Mouse (Mus musculus) intestine, embryonic 15.5 days (tissue): ENCODE measurements around the gene Nptxr. TPM values are rescaled to one million over a fixed set of nuclear protein-coding genes. Genes with fewer than 3 reads are reported as not detected.

ENCODE experiments used
- ATAC-seq: fragments of 200-750 bp; cut with Nextera tagmentation; 2 replicates; pipeline ENCODE4 v1.8.0; 2017; ENCODE audit warnings: moderate TSS enrichment, moderate library complexity
- H3K27ac ChIP-seq: fragments of 300-500 bp; sonication (generic); 2 replicates; pipeline ENCODE4 v1.5.1; 2015; ENCODE audit warnings: mild to moderate bottlenecking, inconsistent platforms
- H3K27me3 ChIP-seq: fragments of 300-500 bp; sonication (generic); replicated peaks from 2 replicates; pipeline ENCODE4 v1.6.1; 2015; ENCODE audit warnings: inconsistent platforms
- H3K36me3 ChIP-seq: fragments of 300-500 bp; sonication (generic); 2 replicates; pipeline ENCODE4 v1.6.1; 2015; ENCODE audit warnings: inconsistent platforms
- H3K4me1 ChIP-seq: fragments of 300-500 bp; sonication (generic); replicated peaks from 2 replicates; pipeline ENCODE4 v1.6.1; 2015; ENCODE audit warnings: inconsistent platforms
- H3K4me2 ChIP-seq: fragments of 300-500 bp; sonication (generic); replicated peaks from 2 replicates; pipeline ENCODE4 v1.6.1; 2015; ENCODE audit warnings: mild to moderate bottlenecking, inconsistent platforms
- H3K4me3 ChIP-seq: fragments of 300-500 bp; sonication (generic); replicated peaks from 2 replicates; pipeline ENCODE4 v1.5.1; 2015; ENCODE audit warnings: inconsistent platforms
- H3K9ac ChIP-seq: fragments of 300-500 bp; sonication (generic); 2 replicates; pipeline ENCODE4 v1.6.1; 2015; ENCODE audit warnings: inconsistent platforms
- H3K9me3 ChIP-seq: fragments of 300-500 bp; sonication (generic); 2 replicates; pipeline ENCODE4 v1.6.1; 2016; ENCODE audit warnings: inconsistent platforms
- WGBS: fragments of 180-500 bp; shearing (Covaris S2); methylation state at CpG from one replicate; pipeline ENCODE4 v1.1.7; 2015; 5-methylcytosine and 5-hydroxymethylcytosine counted together
- polyA plus RNA-seq: library from polyadenylated mRNA; unstranded; fragments of >200 nt; fragmentation: Nextera tagmentation; extraction: Ambion mirVana; gene quantifications from 2 replicates; pipeline ENCODE4 v1.2.1, GENCODE M21; 2015

The Nptxr gene
- polyA plus RNA-seq: 2.8 and 3.3 TPM in 2 replicates

- H3K4me2 ChIP-seq: peak within 1 kb of the TSS; percentile 98
- H3K27ac ChIP-seq: 0 out of 2 replicates have a peak within 1 kb of the TSS, but pooled peaks have one; percentile 9
- peak within 1 kb of the TSS; percentile 51 for H3K9ac ChIP-seq
- no peaks in the 10 kb centered on the region; the same call in 1 of the 2 replicates for H3K9me3 ChIP-seq
- under 1% methylated on average over 80 of the region's 91 CpGs for WGBS
- H3K27me3 ChIP-seq: peaks cover 71% of the 10 kb centered on the region
- peak; percentile 89 for ATAC-seq
- no peaks in the 10 kb centered on the region for H3K36me3 ChIP-seq
- H3K4me1 ChIP-seq: peaks cover 15% of the 10 kb centered on the region
- H3K4me3 ChIP-seq: peak within 1 kb of the TSS; percentile 61
These were observed at the start of gene Nptxr for GRCm38 (mm10) chr15:79804352-79805071. TSS of gene Nptxr (minus strand) at chr15:79804766.

GRCm38 (mm10) chr15:79850143-79850542, 45.6 kb upstream of the Nptxr start:
- ATAC-seq: no peak
- Histone ChIP-seq H3K27ac (no peak overlapping the region), H3K4me1 (peaks cover 7% of the 10 kb centered on the region; the same call in 1 of the 2 replicates)

GRCm38 (mm10) chr15:79847100-79847499, 42.5 kb upstream of the Nptxr start:
- H3K9me3 ChIP-seq: no peaks in the 10 kb centered on the region
- peak; percentile 66; the same call in 1 of the 2 replicates for ATAC-seq
- whole genome bisulfite sequencing: 28% methylated on average over 5 of the region's 5 CpGs
- no peak overlapping the region for H3K4me3 ChIP-seq
- no peaks in the 10 kb centered on the region for H3K27me3 ChIP-seq
- no peak overlapping the region for H3K4me2 ChIP-seq
- H3K27ac ChIP-seq: 0 out of 2 replicates have a peak overlapping the region, but pooled peaks have one; percentile 32
- no peak overlapping the region for H3K9ac ChIP-seq
- H3K36me3 ChIP-seq: no peaks in the 10 kb centered on the region
- H3K4me1 ChIP-seq: peaks cover 7% of the 10 kb centered on the region; the same call in 1 of the 2 replicates

More at GRCm38 (mm10) chr15:79850143-79850542, 45.6 kb upstream of the Nptxr start:
- Histone ChIP-seq H3K9me3 (no peaks in the 10 kb centered on the region), H3K4me3 (no peak overlapping the region), H3K4me2 (no peak overlapping the region), H3K27me3 (no peaks in the 10 kb centered on the region), H3K36me3 (no peaks in the 10 kb centered on the region), H3K9ac (no peak overlapping the region)
- WGBS: 96% methylated on average over 2 of the region's 2 CpGs

- H3K27me3 ChIP-seq: no peaks in the 10 kb centered on the region
- H3K36me3 ChIP-seq: no peaks in the 10 kb centered on the region
- H3K4me1 ChIP-seq: peaks cover 7% of the 10 kb centered on the region; the same call in 1 of the 2 replicates
- H3K9me3 ChIP-seq: no peaks in the 10 kb centered on the region
- no peak for ATAC-seq
- H3K4me3 ChIP-seq: no peak overlapping the region
- H3K9ac ChIP-seq: no peak overlapping the region
- 63% methylated on average over 4 of the region's 4 CpGs for WGBS
- H3K4me2 ChIP-seq: no peak overlapping the region
- H3K27ac ChIP-seq: no peak overlapping the region
These were observed 41.4 kb upstream of the Nptxr start for GRCm38 (mm10) chr15:79845986-79846385.

GRCm38 (mm10) chr15:79842985-79843384, 38.4 kb upstream of the Nptxr start:
- H3K4me1 ChIP-seq: peaks cover 7% of the 10 kb centered on the region; the same call in 1 of the 2 replicates
- H3K27ac ChIP-seq: no peak overlapping the region
- WGBS: 91% methylated on average over 3 of the region's 3 CpGs
- H3K27me3 ChIP-seq: no peaks in the 10 kb centered on the region
- no peak overlapping the region for H3K4me2 ChIP-seq
- no peak for ATAC-seq
- no peaks in the 10 kb centered on the region for H3K36me3 ChIP-seq
- H3K9ac ChIP-seq: no peak overlapping the region
- H3K4me3 ChIP-seq: no peak overlapping the region
- no peaks in the 10 kb centered on the region for H3K9me3 ChIP-seq

GRCm38 (mm10) chr15:79840281-79840680, 35.7 kb upstream of the Nptxr start:
- 59% methylated on average over 2 of the region's 2 CpGs for WGBS
- no peak for ATAC-seq
- no peaks in the 10 kb centered on the region for H3K27me3 ChIP-seq

GRCm38 (mm10) chr15:79834881-79835260, 30.3 kb upstream of the Nptxr start:
- 56% methylated on average over 9 of the region's 9 CpGs for WGBS
- H3K4me3 ChIP-seq: no peak overlapping the region
- no peak for ATAC-seq

More at GRCm38 (mm10) chr15:79840281-79840680, 35.7 kb upstream of the Nptxr start:
- H3K9ac ChIP-seq: no peak overlapping the region
- H3K9me3 ChIP-seq: no peaks in the 10 kb centered on the region
- H3K36me3 ChIP-seq: no peaks in the 10 kb centered on the region
- no peaks in the 10 kb centered on the region for H3K4me1 ChIP-seq
- no peak overlapping the region for H3K4me3 ChIP-seq
- no peak overlapping the region for H3K27ac ChIP-seq
- no peak overlapping the region for H3K4me2 ChIP-seq

GRCm38 (mm10) chr15:79834130-79834880, 29.7 kb upstream of the Nptxr start, which contains the start of the genes Npcd and Cbx6:
TSS of gene Npcd (minus strand) at chr15:79834237.
TSS of gene Cbx6 (minus strand) at chr15:79834688.
- H3K27ac ChIP-seq: peak within 1 kb of the TSS; percentile 92
- peaks cover 25% of the 10 kb centered on the region for H3K4me1 ChIP-seq
- ATAC-seq: peak; percentile 92
- no peaks in the 10 kb centered on the region for H3K9me3 ChIP-seq
- 1% methylated on average over 58 of the region's 58 CpGs for WGBS
- H3K4me3 ChIP-seq: peak within 1 kb of the TSS; percentile 85
- peak within 1 kb of the TSS; percentile 83 for H3K9ac ChIP-seq
- H3K36me3 ChIP-seq: no peaks in the 10 kb centered on the region
- peak within 1 kb of the TSS; percentile 72 for H3K4me2 ChIP-seq
- no peaks in the 10 kb centered on the region for H3K27me3 ChIP-seq

More at GRCm38 (mm10) chr15:79834881-79835260, 30.3 kb upstream of the Nptxr start:
- H3K36me3 ChIP-seq: no peaks in the 10 kb centered on the region
- H3K4me2 ChIP-seq: peak overlapping the region; percentile 72
- H3K9ac ChIP-seq: no peak overlapping the region
- no peaks in the 10 kb centered on the region for H3K9me3 ChIP-seq
- H3K27me3 ChIP-seq: no peaks in the 10 kb centered on the region
- H3K27ac ChIP-seq: peak overlapping the region; percentile 84
- peaks cover 25% of the 10 kb centered on the region for H3K4me1 ChIP-seq

GRCm38 (mm10) chr15:79833251-79834050, 28.9 kb upstream of the Nptxr start:
- Histone ChIP-seq H3K27me3 (no peaks in the 10 kb centered on the region), H3K4me1 (peaks cover 33% of the 10 kb centered on the region), H3K9ac (peak overlapping the region; percentile 83), H3K9me3 (no peaks in the 10 kb centered on the region), H3K4me2 (peak overlapping the region; percentile 72), H3K27ac (peak overlapping the region; percentile 92), H3K4me3 (peak overlapping the region; percentile 85), H3K36me3 (0 out of 2 replicates have a peak, but pooled peaks cover 5% of the 10 kb centered on the region)
- WGBS: under 1% methylated on average over 41 of the region's 41 CpGs
- peak; percentile 40 for ATAC-seq

GRCm38 (mm10) chr15:79832064-79832900, 27.7 kb upstream of the Nptxr start:
- Histone ChIP-seq H3K9me3 (no peaks in the 10 kb centered on the region), H3K4me2 (peak overlapping the region; percentile 72), H3K4me1 (peaks cover 41% of the 10 kb centered on the region), H3K9ac (no peak overlapping the region; the same call in 1 of the 2 replicates), H3K36me3 (0 out of 2 replicates have a peak, but pooled peaks cover 10% of the 10 kb centered on the region), H3K4me3 (peak overlapping the region; percentile 85), H3K27me3 (no peaks in the 10 kb centered on the region), H3K27ac (peak overlapping the region; percentile 92; the same call in 1 of the 2 replicates)
- 32% methylated on average over 18 of the region's 18 CpGs for WGBS
- ATAC-seq: no peak

GRCm38 (mm10) chr15:79830388-79830787, 25.8 kb upstream of the Nptxr start:
- Histone ChIP-seq H3K4me1 (peaks cover 41% of the 10 kb centered on the region), H3K27ac (no peak overlapping the region), H3K36me3 (0 out of 2 replicates have a peak, but pooled peaks cover 10% of the 10 kb centered on the region), H3K9ac (no peak overlapping the region), H3K4me2 (no peak overlapping the region), H3K9me3 (no peaks in the 10 kb centered on the region), H3K4me3 (no peak overlapping the region), H3K27me3 (no peaks in the 10 kb centered on the region)
- 11% methylated on average over 4 of the region's 4 CpGs for WGBS
- ATAC-seq: peak; percentile 34; the same call in 1 of the 2 replicates
